Mouse (Mus musculus): ENCODE measurements around the gene Phrf1. TPM values are rescaled to one million over a fixed set of nuclear protein-coding genes. Genes with fewer than 3 reads are reported as not detected.

The Phrf1 gene
- polyA plus RNA-seq, 1 experiment: 99.9 TPM

DNA sequence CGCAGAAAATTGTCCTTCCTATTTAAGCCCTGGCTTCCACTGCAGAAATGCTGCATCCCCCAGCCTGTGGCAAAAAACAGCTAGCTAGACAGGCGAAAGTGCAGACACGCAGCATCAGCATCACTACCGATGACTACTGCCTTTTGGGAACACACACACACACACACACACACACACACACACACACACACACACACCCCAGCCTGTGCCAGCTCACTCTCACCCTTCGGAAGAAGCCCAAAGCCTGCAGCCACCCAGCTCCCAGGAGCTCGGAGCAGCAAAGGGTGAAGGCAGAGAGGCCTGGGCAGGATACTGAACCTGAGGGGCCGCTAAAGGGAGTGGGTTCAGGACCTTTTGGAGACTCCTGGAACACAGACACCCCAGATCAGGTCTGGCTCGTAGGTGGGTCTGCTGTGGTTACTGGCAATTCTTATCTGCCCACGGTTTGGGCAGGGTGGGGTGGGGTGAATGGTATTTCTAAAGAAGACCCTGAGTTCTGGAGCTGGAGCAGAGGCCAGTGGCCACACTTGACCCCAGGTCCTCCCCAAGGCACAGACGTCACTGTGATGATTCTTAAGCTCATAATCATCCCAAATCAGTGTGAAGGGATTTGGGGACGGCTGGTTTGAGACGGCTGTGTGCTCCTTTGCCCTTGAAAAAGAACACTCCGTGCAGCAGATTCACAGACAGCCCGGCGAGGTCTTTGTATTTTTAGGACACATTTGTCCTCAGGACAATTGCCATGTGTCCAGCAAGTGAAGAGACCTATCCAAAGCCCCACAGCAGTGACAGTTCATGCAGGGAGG is 64.2 kb downstream of the Phrf1 start:
- Histone ChIP-seq H3K9me3 (replicated peaks; ENCODE audit: control insufficient read depth, insufficient read depth, low read length, poor library complexity, severe bottlenecking) (no peaks in the 10 kb centered on the region), H3K27me3 (ENCODE audit: control insufficient read depth, insufficient read depth, low read length, poor library complexity, severe bottlenecking) (peaks cover 15% of the 10 kb centered on the region), H3K36me3 (ENCODE audit: control insufficient read depth, insufficient read depth, low read length, poor library complexity, severe bottlenecking) (no peaks in the 10 kb centered on the region), H3K27ac (ENCODE audit: insufficient read depth, low read length) (no peak overlapping the region), H3K4me1 (ENCODE audit: control insufficient read depth, insufficient read depth, low read length) (peaks cover 3% of the 10 kb centered on the region), H3K9ac (ENCODE audit: low read depth, poor library complexity, severe bottlenecking) (peak overlapping the region; percentile 46; the same call in 1 of the 2 replicates), H3K4me3 (ENCODE audit: low read depth, low read length) (peak overlapping the region; percentile 68; the same call in 1 of the 2 replicates)
- TF ChIP-seq CTCF (IDR thresholded peaks at IDR 0.05; ENCODE audit: low read depth, low read length) (no peak), EP300 (IDR thresholded peaks at IDR 0.05; ENCODE audit: insufficient read depth, low read depth, low read length) (no peak), POLR2A (IDR thresholded peaks at IDR 0.05; ENCODE audit: insufficient read depth, low read length) (no peak)

DNA sequence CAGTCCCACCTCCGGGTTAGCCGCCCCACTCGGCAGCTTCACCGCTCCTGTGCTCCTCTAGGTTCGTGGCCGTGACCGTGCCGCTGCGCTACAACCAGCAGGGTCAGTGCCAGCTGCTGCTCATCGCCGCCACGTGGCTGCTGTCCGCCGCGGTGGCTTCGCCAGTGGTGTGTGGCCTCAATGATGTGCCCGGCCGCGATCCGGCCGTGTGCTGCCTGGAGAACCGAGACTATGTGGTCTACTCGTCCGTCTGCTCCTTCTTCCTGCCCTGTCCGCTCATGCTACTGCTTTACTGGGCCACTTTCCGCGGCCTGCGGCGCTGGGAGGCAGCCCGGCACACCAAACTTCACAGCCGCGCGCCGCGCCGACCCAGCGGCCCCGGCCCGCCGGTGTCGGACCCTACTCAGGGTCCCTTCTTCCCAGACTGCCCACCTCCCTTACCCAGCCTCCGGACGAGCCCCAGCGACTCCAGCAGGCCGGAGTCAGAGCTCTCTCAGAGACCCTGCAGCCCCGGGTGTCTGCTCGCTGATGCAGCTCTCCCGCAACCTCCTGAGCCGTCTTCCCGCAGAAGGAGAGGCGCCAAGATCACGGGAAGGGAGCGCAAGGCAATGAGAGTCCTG is 65.4 kb downstream of the Phrf1 start:
- H3K27ac ChIP-seq (ENCODE audit: insufficient read depth, low read length): no peak overlapping the region
- peaks cover 15% of the 10 kb centered on the region for H3K27me3 ChIP-seq (ENCODE audit: control insufficient read depth, insufficient read depth, low read length, poor library complexity, severe bottlenecking)
- peaks cover 2% of the 10 kb centered on the region for H3K4me1 ChIP-seq (ENCODE audit: control insufficient read depth, insufficient read depth, low read length)
- no peak for TF ChIP-seq CTCF (IDR thresholded peaks at IDR 0.05; ENCODE audit: low read depth, low read length)
- TF ChIP-seq EP300 (IDR thresholded peaks at IDR 0.05; ENCODE audit: insufficient read depth, low read depth, low read length): no peak
- TF ChIP-seq POLR2A (IDR thresholded peaks at IDR 0.05; ENCODE audit: insufficient read depth, low read length): no peak
- peak overlapping the region; percentile 34; the same call in 1 of the 2 replicates for H3K9ac ChIP-seq (ENCODE audit: low read depth, poor library complexity, severe bottlenecking)
- H3K4me3 ChIP-seq (ENCODE audit: low read depth, low read length): peak overlapping the region; percentile 39
- no peaks in the 10 kb centered on the region for H3K36me3 ChIP-seq (ENCODE audit: control insufficient read depth, insufficient read depth, low read length, poor library complexity, severe bottlenecking)
- H3K9me3 ChIP-seq (replicated peaks; ENCODE audit: control insufficient read depth, insufficient read depth, low read length, poor library complexity, severe bottlenecking): no peaks in the 10 kb centered on the region

DNA sequence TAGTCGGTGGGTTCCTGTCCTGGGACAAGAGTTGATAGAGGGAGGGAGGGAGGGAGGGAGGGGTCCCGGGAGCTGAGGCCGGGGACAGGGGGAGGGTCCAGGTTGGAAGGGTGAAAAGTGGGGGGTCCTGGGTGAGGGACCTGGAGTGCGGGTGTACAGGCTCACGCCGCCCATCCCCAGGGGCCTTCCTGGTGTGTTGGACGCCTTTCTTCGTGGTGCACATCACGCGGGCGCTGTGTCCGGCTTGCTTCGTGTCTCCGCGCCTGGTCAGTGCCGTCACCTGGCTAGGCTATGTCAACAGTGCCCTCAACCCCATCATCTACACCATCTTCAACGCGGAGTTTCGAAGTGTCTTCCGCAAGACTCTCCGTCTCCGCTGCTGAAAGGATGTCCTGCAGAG is 65.9 kb downstream of the Phrf1 start:
- no peak for TF ChIP-seq EP300 (IDR thresholded peaks at IDR 0.05; ENCODE audit: insufficient read depth, low read depth, low read length)
- no peak for TF ChIP-seq CTCF (IDR thresholded peaks at IDR 0.05; ENCODE audit: low read depth, low read length)
- no peak for TF ChIP-seq POLR2A (IDR thresholded peaks at IDR 0.05; ENCODE audit: insufficient read depth, low read length)
- Histone ChIP-seq H3K4me1 (ENCODE audit: control insufficient read depth, insufficient read depth, low read length) (peaks cover 2% of the 10 kb centered on the region), H3K36me3 (ENCODE audit: control insufficient read depth, insufficient read depth, low read length, poor library complexity, severe bottlenecking) (no peaks in the 10 kb centered on the region), H3K27me3 (ENCODE audit: control insufficient read depth, insufficient read depth, low read length, poor library complexity, severe bottlenecking) (peaks cover 15% of the 10 kb centered on the region), H3K9ac (ENCODE audit: low read depth, poor library complexity, severe bottlenecking) (peak overlapping the region; percentile 34; the same call in 1 of the 2 replicates), H3K9me3 (replicated peaks; ENCODE audit: control insufficient read depth, insufficient read depth, low read length, poor library complexity, severe bottlenecking) (no peaks in the 10 kb centered on the region), H3K27ac (ENCODE audit: insufficient read depth, low read length) (no peak overlapping the region), H3K4me3 (ENCODE audit: low read depth, low read length) (peak overlapping the region; percentile 39)

DNA sequence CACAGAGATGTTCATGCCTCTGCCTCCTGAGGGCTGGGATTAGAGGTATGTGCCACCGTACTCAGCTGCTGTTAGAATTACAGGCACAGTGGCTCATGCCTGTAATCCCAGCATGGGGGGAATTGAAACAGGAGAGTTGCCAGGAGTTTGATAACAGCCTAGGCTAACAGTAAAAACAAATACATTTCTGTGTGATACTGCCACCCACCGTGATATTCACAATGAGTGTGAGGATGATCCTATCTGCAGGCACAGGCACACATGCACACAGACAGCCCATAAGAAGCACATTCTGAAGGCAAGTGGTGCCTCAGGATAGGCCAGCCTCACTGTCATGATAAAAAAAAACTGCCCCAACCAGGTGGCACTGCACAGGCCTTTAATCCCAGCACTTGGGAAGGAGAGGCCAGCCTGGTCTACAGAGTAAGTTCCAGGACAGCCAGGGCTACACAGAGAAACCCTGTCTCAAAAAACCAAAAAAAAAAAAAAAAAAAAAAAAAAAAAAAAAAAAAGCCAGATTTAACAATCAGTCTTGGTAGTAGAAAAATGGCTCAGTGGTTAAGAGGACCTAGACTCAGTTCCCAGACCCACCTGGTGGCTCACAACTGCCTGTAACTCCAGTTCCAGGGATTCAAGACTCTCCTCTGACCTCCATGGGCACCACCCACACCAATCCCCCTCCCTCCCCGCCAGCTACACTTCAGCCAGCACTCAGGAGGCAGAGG is 69.5 kb downstream of the Phrf1 start:
- Histone ChIP-seq H3K9me3 (replicated peaks; ENCODE audit: control insufficient read depth, insufficient read depth, low read length, poor library complexity, severe bottlenecking) (no peaks in the 10 kb centered on the region), H3K4me1 (ENCODE audit: control insufficient read depth, insufficient read depth, low read length) (peaks cover 2% of the 10 kb centered on the region), H3K36me3 (ENCODE audit: control insufficient read depth, insufficient read depth, low read length, poor library complexity, severe bottlenecking) (peaks cover 9% of the 10 kb centered on the region; the same call in 1 of the 2 replicates), H3K4me3 (ENCODE audit: low read depth, low read length) (no peak overlapping the region), H3K27ac (ENCODE audit: insufficient read depth, low read length) (no peak overlapping the region), H3K27me3 (ENCODE audit: control insufficient read depth, insufficient read depth, low read length, poor library complexity, severe bottlenecking) (peaks cover 7% of the 10 kb centered on the region; the same call in 1 of the 2 replicates), H3K9ac (ENCODE audit: low read depth, poor library complexity, severe bottlenecking) (no peak overlapping the region)
- TF ChIP-seq POLR2A (IDR thresholded peaks at IDR 0.05; ENCODE audit: insufficient read depth, low read length) (no peak), CTCF (IDR thresholded peaks at IDR 0.05; ENCODE audit: low read depth, low read length) (no peak), EP300 (IDR thresholded peaks at IDR 0.05; ENCODE audit: insufficient read depth, low read depth, low read length) (no peak)

DNA sequence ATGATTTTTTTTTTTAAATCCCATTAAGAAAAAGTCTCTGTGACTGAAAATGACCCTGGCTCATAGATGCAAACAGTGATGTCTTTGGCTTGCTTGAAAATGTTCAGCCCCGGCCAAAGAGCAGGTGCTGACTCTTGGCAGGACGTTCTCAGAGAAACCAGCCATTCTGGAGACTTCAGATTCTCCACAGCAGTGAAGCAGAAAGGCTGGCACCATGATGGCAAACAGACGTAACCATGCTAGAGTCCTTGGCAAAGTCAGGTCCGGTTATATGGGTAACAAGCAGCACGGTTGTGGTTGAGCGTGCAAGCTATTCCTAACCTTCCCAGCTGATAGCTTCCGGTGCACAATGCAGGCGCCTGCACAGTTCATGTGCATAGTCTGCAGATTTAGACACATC is 70.6 kb downstream of the Phrf1 start:
- Histone ChIP-seq H3K27me3 (ENCODE audit: control insufficient read depth, insufficient read depth, low read length, poor library complexity, severe bottlenecking) (peaks cover 2% of the 10 kb centered on the region; the same call in 1 of the 2 replicates), H3K4me1 (ENCODE audit: control insufficient read depth, insufficient read depth, low read length) (no peaks in the 10 kb centered on the region), H3K9me3 (replicated peaks; ENCODE audit: control insufficient read depth, insufficient read depth, low read length, poor library complexity, severe bottlenecking) (no peaks in the 10 kb centered on the region), H3K36me3 (ENCODE audit: control insufficient read depth, insufficient read depth, low read length, poor library complexity, severe bottlenecking) (peaks cover 9% of the 10 kb centered on the region; the same call in 1 of the 2 replicates), H3K27ac (ENCODE audit: insufficient read depth, low read length) (no peak overlapping the region), H3K4me3 (ENCODE audit: low read depth, low read length) (no peak overlapping the region), H3K9ac (ENCODE audit: low read depth, poor library complexity, severe bottlenecking) (no peak overlapping the region)
- TF ChIP-seq POLR2A (IDR thresholded peaks at IDR 0.05; ENCODE audit: insufficient read depth, low read length) (no peak), CTCF (IDR thresholded peaks at IDR 0.05; ENCODE audit: low read depth, low read length) (no peak), EP300 (IDR thresholded peaks at IDR 0.05; ENCODE audit: insufficient read depth, low read depth, low read length) (no peak)
